Mouse (Mus musculus) gastrocnemius, postnatal 10 days (tissue): ENCODE data around the gene Olfr690. TPM values are rescaled to one million over a fixed set of nuclear protein-coding genes. Genes with fewer than 3 reads are reported as not detected.
"Not testable (repeated sequence)": the region's sequence is repeated elsewhere in the genome, so short reads cannot be mapped to it uniquely, and the experiment has no call there.

Experiments
- DNase-seq: peaks from one replicate; pipeline ENCODE4 v3.0.0; 2021; ENCODE audit warnings: mixed read lengths
- long read RNA-seq, 2 experiments: library from polyadenylated mRNA; stranded (forward); transcript quantifications; one replicate each; pipeline ENCODE4 v2.0.0; 2021
- total RNA-seq, 2 experiments: library from RNA; stranded (reverse); gene quantifications; 2 replicates each; pipeline ENCODE4 v1.2.3; 2021

Olfr690 gene
- not detected for total RNA-seq
- long read RNA-seq, experiment 1, result 0 reads
- long read RNA-seq, experiment 2, result 0 reads

GRCm38 (mm10) chr7:105334004-105334403, at the start of gene Olfr690:
Gene Olfr690, minus strand, starts transcription at chr7:105334104.
- no peak for DNase-seq

DNA sequence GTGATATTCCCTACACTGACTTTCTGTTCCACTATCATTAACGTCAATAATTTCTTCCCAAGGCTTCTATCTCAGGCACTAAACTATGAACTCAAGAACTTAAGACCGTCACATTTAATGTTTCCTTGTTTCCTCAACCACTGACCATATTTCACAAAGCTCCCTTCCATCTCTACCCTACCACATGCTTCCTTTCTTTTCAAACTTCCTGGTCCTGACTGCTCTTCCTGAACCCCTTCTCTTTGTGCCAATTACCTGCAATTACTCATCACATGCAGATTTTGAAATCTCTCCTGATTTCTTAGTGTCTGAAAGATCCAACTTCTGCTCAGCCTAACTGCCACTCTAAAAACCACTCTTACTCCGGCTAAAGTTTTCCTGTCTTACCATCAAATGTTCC, 46.4 kb upstream of the Olfr690 start:
- DNase-seq, result no peak

GRCm38 (mm10) chr7:105374866-105375265, 41.0 kb upstream of the Olfr690 start, which contains the start of gene Gm5901:
Gene Gm5901, plus strand, starts transcription at chr7:105375038.
- DNase-seq, result no peak

DNA sequence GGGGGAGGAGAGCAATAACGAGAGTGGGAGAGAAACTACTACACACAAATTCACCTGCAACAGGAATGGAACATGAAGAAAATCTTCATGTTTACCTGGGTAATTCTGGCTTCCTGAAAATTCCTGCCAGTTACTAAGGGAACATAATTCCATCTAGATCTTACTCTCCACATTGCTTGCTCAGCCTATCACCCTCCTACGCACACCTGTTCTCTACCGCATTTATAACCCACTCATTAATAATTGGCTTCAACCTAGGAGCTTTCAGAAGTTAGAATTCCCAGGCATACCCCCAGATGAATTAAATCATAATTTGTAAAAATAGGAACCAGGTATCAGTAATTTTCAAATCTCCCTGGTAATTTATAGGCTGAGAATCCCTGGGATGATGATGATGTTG, 40.1 kb upstream of the Olfr690 start:
- DNase-seq, result no peak

- no peak for DNase-seq
Observed at GRCm38 (mm10) chr7:105373509-105373908, 39.6 kb upstream of the Olfr690 start.

DNA sequence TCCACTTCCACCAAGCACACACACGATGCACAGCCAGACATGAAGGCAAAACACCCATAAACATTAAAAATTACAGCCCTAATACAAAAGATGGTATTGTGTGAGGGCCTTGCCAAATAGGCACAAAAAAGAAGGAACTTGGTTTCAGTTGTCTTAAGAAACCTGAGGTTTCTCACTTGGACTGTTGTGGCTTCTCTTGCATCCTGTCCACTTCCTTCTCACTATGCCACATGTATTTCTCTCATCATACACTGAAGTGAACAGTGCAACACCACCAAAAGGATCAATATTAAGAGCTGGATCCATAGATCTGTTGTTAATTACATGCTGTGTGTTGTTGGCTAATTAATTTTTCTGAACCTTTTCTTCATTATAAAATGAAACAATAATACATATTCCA, 39.0 kb upstream of the Olfr690 start:
- DNase-seq, result no peak

DNA sequence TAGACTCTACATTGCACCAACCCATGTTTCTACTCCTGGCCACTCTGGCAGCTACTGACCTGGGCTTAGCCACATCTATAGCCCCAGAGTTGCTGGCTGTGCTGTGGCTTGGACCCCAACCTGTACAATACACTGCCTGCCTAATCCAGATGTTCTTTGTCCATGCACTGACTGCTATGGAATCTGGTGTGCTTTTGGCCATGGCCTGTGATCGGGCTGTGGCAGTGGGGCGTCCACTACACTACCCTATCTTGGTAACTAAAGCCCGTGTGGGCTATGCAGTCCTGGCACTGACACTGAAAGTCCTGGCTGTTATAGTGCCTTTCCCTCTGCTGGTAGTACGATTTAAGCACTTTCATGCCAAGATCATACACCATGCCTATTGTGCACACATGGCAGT, 34.6 kb upstream of the Olfr690 start:
- DNase-seq, result no peak

- no peak for DNase-seq
Observed at GRCm38 (mm10) chr7:105367930-105368329, 34.0 kb upstream of the Olfr690 start, which contains the start of gene Olfr692. Gene Olfr692, plus strand, starts transcription at chr7:105368230.

DNA sequence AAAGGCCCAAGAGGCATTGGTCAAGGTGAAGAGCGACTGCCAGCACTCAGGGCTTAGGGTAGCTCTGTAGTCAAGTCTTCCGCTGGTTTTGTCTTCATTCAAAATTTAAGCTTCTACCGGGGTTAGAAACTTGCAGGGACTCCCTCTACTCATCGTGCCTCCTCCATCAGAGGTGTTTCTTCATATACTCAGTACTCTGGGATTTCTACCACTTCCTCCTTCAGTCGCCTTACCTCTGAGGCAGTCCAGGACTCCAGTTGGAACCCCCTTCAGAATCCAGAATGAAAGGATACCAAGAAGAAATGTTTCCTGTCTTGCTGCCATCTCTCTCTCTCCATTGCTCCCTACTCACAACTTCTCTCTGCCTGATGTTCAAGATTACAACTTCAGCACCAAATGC, 33.4 kb upstream of the Olfr690 start:
- no peak for DNase-seq

DNA sequence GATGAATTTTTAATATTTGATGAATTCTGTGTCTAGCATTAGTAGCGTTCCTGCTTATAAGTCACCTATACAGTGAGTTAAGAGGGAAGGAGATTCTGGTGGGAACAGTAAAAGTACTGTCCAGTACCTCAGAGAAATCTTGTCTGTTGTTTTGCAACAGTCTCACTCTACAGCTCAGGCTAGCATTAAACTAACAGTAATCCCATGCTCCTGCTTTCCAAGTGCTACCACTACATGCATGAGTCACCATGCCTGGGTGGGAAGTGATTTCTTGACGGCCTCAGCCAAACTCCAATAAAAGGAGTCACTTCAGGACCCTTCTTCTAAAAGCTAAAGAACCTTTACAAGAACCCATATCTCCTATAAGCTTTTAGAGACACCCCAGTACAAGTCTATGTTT, 27.8 kb upstream of the Olfr690 start:
- DNase-seq, result no peak

DNA sequence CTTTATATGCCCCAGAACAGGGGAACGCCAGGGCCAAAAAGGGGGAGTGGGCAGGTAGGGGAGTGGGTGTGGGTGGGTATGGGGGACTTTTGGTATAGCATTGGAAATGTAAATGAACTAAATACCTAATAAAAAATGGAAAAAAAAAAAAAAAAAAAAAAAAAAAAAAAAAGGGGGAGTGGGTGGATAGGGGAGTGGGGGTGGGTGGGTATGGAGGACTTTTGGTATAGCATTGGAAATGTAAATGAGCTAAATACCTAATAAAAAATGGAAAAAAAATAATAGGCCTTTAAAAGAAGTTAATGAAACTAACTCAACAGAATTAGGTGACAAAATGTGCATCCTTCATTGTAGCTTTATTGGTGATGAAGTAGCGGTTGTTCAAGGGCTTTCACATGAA, 22.6 kb upstream of the Olfr690 start:
- not testable (repeated sequence) for DNase-seq

GRCm38 (mm10) chr7:105356064-105356463, 22.2 kb upstream of the Olfr690 start:
- DNase-seq, result not testable (repeated sequence)

DNA sequence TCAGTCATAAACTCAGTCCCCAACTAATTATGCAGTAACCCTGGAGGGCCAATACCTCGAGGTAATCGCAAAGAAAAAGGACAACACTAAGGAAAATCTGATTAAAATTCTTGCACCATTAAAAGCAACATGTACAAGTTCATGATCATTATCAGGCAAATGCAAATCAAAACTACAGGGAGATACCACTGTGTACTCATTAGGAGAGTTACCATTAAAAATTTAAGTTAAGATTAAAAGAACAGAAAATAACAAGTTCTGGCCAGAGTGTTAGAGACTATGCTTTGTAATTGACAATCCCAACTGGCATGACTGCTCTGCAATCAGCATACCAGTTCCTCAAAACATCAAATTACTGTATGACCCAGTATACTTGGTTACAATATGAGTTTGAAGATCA, 8.8 kb upstream of the Olfr690 start:
- DNase-seq, result no peak

DNA sequence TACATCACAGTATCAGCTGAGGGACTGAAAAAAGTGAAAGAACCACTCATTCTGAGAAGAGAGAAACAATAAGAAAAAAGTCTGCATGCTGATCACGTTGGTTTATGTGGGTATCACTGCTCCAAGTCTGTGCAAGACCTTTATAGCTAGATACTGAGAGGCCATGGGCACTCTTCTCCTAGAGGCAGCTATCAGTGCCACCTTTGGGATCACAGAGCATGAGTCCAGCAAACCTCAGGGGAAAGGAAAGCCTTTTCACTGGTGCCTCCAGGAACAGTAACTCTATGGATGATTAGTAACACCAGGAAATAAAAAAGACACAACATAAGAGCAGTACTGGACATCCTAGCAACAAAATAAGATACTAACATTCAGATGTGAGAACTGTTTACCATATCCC, 8.3 kb upstream of the Olfr690 start, which contains the start of gene Olfr691:
Gene Olfr691, minus strand, starts transcription at position 101 of the 400 bp plus-strand sequence.
- no peak for DNase-seq

- DNase-seq, result no peak
Observed at GRCm38 (mm10) chr7:105325302-105325701, 8.6 kb downstream of the Olfr690 start.

DNA sequence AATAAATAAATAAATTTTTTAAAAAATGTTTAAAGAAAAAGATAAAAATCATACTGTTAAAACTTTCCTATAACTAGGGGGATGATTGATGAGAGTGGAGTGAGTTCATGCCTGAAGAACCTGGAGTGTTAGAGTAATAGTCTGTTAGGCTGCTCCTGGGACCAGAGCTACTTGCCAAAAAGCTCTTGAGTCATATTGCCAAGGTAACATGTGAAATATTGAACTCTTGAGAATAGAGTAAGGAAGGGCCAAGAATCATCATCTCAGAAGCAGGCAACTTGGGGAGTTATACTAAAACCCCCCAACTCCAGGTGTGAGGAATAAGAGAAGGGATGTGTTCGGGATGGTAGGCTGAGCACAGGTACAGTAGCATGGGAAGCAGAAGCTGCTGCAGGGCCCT, 23.0 kb downstream of the Olfr690 start, which contains the start of gene Olfr689:
Gene Olfr689, plus strand, starts transcription at position 301 of the 400 bp plus-strand sequence.
- no peak for DNase-seq

DNA sequence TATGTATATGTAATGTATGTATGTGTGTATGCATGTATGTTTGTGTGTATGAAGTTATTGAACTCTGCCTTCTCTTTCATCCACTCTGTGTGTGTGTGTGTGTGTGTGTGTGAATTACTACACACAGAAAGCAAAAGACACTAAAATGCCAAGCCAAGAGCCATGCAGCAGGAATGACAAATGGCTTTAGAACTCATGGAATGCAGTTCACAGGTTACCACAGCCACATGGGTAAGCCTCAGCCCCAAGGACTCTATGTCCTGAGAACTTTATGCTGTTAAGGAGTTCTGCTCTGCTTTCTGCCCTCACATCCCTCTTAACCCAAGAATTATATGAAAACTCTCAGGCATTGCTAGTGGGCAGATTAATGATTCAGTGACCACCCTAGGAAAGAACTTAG, 43.9 kb downstream of the Olfr690 start:
- DNase-seq, result no peak

- DNase-seq, result no peak
Observed at GRCm38 (mm10) chr7:105287795-105288194, 46.1 kb downstream of the Olfr690 start, which contains the start of gene Olfr688. Gene Olfr688, plus strand, starts transcription at chr7:105288095.

Other genes with a start within 250 kb of the Olfr690 start
- not detected for gene Olfr680-ps1, start 241.3 kb downstream of the Olfr690 start, total RNA-seq
- gene Olfr681, start 217.3 kb downstream of the Olfr690 start, total RNA-seq, result not detected
- gene Olfr683, start 187.1 kb downstream of the Olfr690 start, total RNA-seq, result not detected
- not detected for gene Olfr684, start 170.5 kb downstream of the Olfr690 start, total RNA-seq
- not detected for gene Olfr685, start 148.1 kb downstream of the Olfr690 start, total RNA-seq
- not detected for gene Olfr686, start 126.6 kb downstream of the Olfr690 start, total RNA-seq
- not detected for gene Olfr688, start 46.0 kb downstream of the Olfr690 start, total RNA-seq
- not detected for gene Olfr689, start 22.9 kb downstream of the Olfr690 start, total RNA-seq
- not detected for gene Olfr691, start 8.2 kb upstream of the Olfr690 start, total RNA-seq
- not detected for gene Olfr692, start 34.1 kb upstream of the Olfr690 start, total RNA-seq
- not detected for gene Gm5901, start 40.9 kb upstream of the Olfr690 start, total RNA-seq
- 10 to 100 TPM; 12.6 to 17.5 TPM for gene Fam160a2, start 66.0 kb upstream of the Olfr690 start, total RNA-seq
- not detected for gene Cnga4, start 70.5 kb upstream of the Olfr690 start, total RNA-seq
- gene Cckbr, start 91.6 kb upstream of the Olfr690 start, total RNA-seq, result not detected
- gene Cavin3, start 148.2 kb upstream of the Olfr690 start, total RNA-seq, result 10 to 100 TPM; 37.4 to 43.2 TPM
- 10 to 100 TPM; 42.9 to 44.0 TPM for gene Smpd1, start 220.3 kb upstream of the Olfr690 start, total RNA-seq
- 10 to 100 TPM; 10.6 to 13.0 TPM for gene Apbb1, start 247.5 kb upstream of the Olfr690 start, total RNA-seq